Mouse (Mus musculus): ENCODE results near the gene Stmn1.

- no peak for TF ChIP-seq POLR2A (IDR thresholded peaks at IDR 0.05; ENCODE audit: low read depth, low read length)
- TF ChIP-seq CTCF (IDR thresholded peaks at IDR 0.05; ENCODE audit: extremely low read depth, insufficient read depth, insufficient read length, insufficient replicate concordance): no peak
Measured at GRCm38 (mm10) chr4:134485151-134485900, 17.2 kb downstream of the Stmn1 start.

All from spleen, adult 2 months (tissue).